Mouse (Mus musculus) stomach, embryonic 16.5 days (tissue): ENCODE results near the gene Aloxe3. TPM values are rescaled to one million over a fixed set of nuclear protein-coding genes. Genes with fewer than 3 reads are reported as not detected.
A peak's percentile ranks its signal among the peaks of the same experiment; 100 is the strongest.

Experiments used
- ATAC-seq: fragments of 200-750 bp; cut with Nextera tagmentation; 2 replicates; pipeline ENCODE4 v1.8.0; 2017; ENCODE audit warnings: moderate number of reproducible peaks, moderate TSS enrichment; ENCODE audit not compliant: insufficient read depth, low FRiP score
- H3K27ac ChIP-seq: fragments of 300-500 bp; sonication (generic); 2 replicates; pipeline ENCODE4 v1.5.1; 2014; ENCODE audit warnings: low read length
- H3K27me3 ChIP-seq: fragments of 300-500 bp; sonication (generic); 2 replicates; pipeline ENCODE4 v1.6.1; 2014; ENCODE audit warnings: low read length, control low read depth, mixed read lengths; ENCODE audit not compliant: control insufficient read depth, insufficient read depth
- H3K36me3 ChIP-seq: fragments of 300-500 bp; sonication (generic); 2 replicates; pipeline ENCODE4 v1.6.1; 2014; ENCODE audit warnings: low read length; ENCODE audit not compliant: control insufficient read depth, insufficient read depth
- H3K4me1 ChIP-seq: fragments of 300-500 bp; sonication (generic); 2 replicates; pipeline ENCODE4 v1.6.1; 2014; ENCODE audit warnings: low read length, control low read depth, mixed read lengths; ENCODE audit not compliant: control insufficient read depth, insufficient read depth
- H3K4me2 ChIP-seq: fragments of 300-500 bp; sonication (generic); 2 replicates; pipeline ENCODE4 v1.6.1; 2014; ENCODE audit warnings: low read depth, low read length, mixed read lengths
- H3K4me3 ChIP-seq: fragments of 300-500 bp; sonication (generic); replicated peaks from 2 replicates; pipeline ENCODE4 v1.5.1; 2014; ENCODE audit warnings: mild to moderate bottlenecking, low read length
- H3K9ac ChIP-seq: fragments of 300-500 bp; sonication (generic); 2 replicates; pipeline ENCODE4 v1.6.1; 2014; ENCODE audit warnings: low read length
- H3K9me3 ChIP-seq: fragments of 300-500 bp; sonication (generic); replicated peaks from 2 replicates; pipeline ENCODE4 v1.6.1; 2016; ENCODE audit warnings: low read length, control low read depth; ENCODE audit not compliant: control insufficient read depth
- WGBS: fragments of 180-500 bp; shearing (Covaris S2); extraction: QIAGEN DNeasy Blood & Tissue Kit; methylation state at CpG from one replicate; pipeline ENCODE4 v1.1.7; 2014; 5-methylcytosine and 5-hydroxymethylcytosine counted together
- polyA plus RNA-seq: library from polyadenylated mRNA; unstranded; fragments of >200 nt; fragmentation: Nextera tagmentation; extraction: Ambion mirVana; gene quantifications from 2 replicates; pipeline ENCODE4 v1.2.1, GENCODE M21; 2015

Gene Aloxe3
- polyA plus RNA-seq, 1 experiment from 2014 or later: 2.0 TPM

- H3K4me3 ChIP-seq: peak within 1 kb of the TSS; percentile 57
- peak within 1 kb of the TSS; percentile 95 for H3K4me2 ChIP-seq
- H3K9me3 ChIP-seq: no peaks in the 10 kb centered on the region
- no peak for ATAC-seq
- H3K9ac ChIP-seq: peak within 1 kb of the TSS; percentile 85
- no peaks in the 10 kb centered on the region for H3K36me3 ChIP-seq
- H3K27me3 ChIP-seq: no peaks in the 10 kb centered on the region
- no peak within 1 kb of the TSS for H3K27ac ChIP-seq
- 3% methylated on average over 27 of the region's 27 CpGs for WGBS
- H3K4me1 ChIP-seq: peaks cover 21% of the 10 kb centered on the region
Observed at GRCm38 (mm10) chr11:69120221-69121000, 5.3 kb upstream of the Aloxe3 start, which contains the start of gene Hes7. Gene Hes7 (plus strand): TSS chr11:69120404.

- Histone ChIP-seq H3K4me3 (peak overlapping the region; percentile 57), H3K9me3 (no peaks in the 10 kb centered on the region), H3K27ac (peak overlapping the region; percentile 95; the same call in 1 of the 2 replicates), H3K27me3 (no peaks in the 10 kb centered on the region), H3K4me1 (peaks cover 24% of the 10 kb centered on the region), H3K36me3 (no peaks in the 10 kb centered on the region), H3K4me2 (peak overlapping the region; percentile 95), H3K9ac (peak overlapping the region; percentile 85)
- WGBS: 1% methylated on average over 33 of the region's 33 CpGs
- ATAC-seq: no peak
Observed at GRCm38 (mm10) chr11:69121001-69121740, 4.5 kb upstream of the Aloxe3 start.

GRCm38 (mm10) chr11:69121741-69122335 is 3.9 kb upstream of the Aloxe3 start:
- Histone ChIP-seq H3K4me1 (peaks cover 28% of the 10 kb centered on the region), H3K4me3 (peak overlapping the region; percentile 57), H3K4me2 (peak overlapping the region; percentile 95), H3K36me3 (no peaks in the 10 kb centered on the region), H3K9me3 (no peaks in the 10 kb centered on the region), H3K9ac (peak overlapping the region; percentile 85), H3K27ac (peak overlapping the region; percentile 95), H3K27me3 (no peaks in the 10 kb centered on the region)
- WGBS: under 1% methylated on average over 30 of the region's 32 CpGs
- no peak for ATAC-seq

GRCm38 (mm10) chr11:69122336-69122951 is 3.3 kb upstream of the Aloxe3 start, which contains the start of gene 9130213A22Rik:
Gene 9130213A22Rik (minus strand): TSS chr11:69122589.
- peak within 1 kb of the TSS; percentile 57 for H3K4me3 ChIP-seq
- peak within 1 kb of the TSS; percentile 95 for H3K4me2 ChIP-seq
- peaks cover 28% of the 10 kb centered on the region for H3K4me1 ChIP-seq
- no peaks in the 10 kb centered on the region for H3K27me3 ChIP-seq
- under 1% methylated on average over 65 of the region's 66 CpGs for WGBS
- no peaks in the 10 kb centered on the region for H3K36me3 ChIP-seq
- peak within 1 kb of the TSS; percentile 85 for H3K9ac ChIP-seq
- H3K9me3 ChIP-seq: no peaks in the 10 kb centered on the region
- ATAC-seq: peak; percentile 70
- H3K27ac ChIP-seq: peak within 1 kb of the TSS; percentile 95

GRCm38 (mm10) chr11:69123056-69123692 is 2.5 kb upstream of the Aloxe3 start:
- Histone ChIP-seq H3K27ac (peak overlapping the region; percentile 95), H3K4me1 (peaks cover 28% of the 10 kb centered on the region), H3K9ac (peak overlapping the region; percentile 85), H3K4me2 (peak overlapping the region; percentile 95), H3K27me3 (no peaks in the 10 kb centered on the region), H3K36me3 (no peaks in the 10 kb centered on the region), H3K9me3 (no peaks in the 10 kb centered on the region), H3K4me3 (peak overlapping the region; percentile 57)
- peak; percentile 0; the same call in 1 of the 2 replicates for ATAC-seq
- under 1% methylated on average over 29 of the region's 29 CpGs for WGBS

- no peaks in the 10 kb centered on the region for H3K36me3 ChIP-seq
- peak overlapping the region; percentile 95 for H3K4me2 ChIP-seq
- no peaks in the 10 kb centered on the region for H3K27me3 ChIP-seq
- peak; percentile 67 for ATAC-seq
- peak overlapping the region; percentile 57 for H3K4me3 ChIP-seq
- no peaks in the 10 kb centered on the region for H3K9me3 ChIP-seq
- peak overlapping the region; percentile 88 for H3K27ac ChIP-seq
- H3K4me1 ChIP-seq: peaks cover 26% of the 10 kb centered on the region
- WGBS: under 1% methylated on average over 31 of the region's 31 CpGs
- peak overlapping the region; percentile 85 for H3K9ac ChIP-seq
Observed at GRCm38 (mm10) chr11:69123693-69124497, 1.8 kb upstream of the Aloxe3 start.

GRCm38 (mm10) chr11:69124498-69124847 is 1.2 kb upstream of the Aloxe3 start:
- Histone ChIP-seq H3K4me3 (peak overlapping the region; percentile 57; the same call in 1 of the 2 replicates), H3K9ac (no peak overlapping the region), H3K36me3 (no peaks in the 10 kb centered on the region), H3K4me1 (peaks cover 20% of the 10 kb centered on the region), H3K27me3 (no peaks in the 10 kb centered on the region), H3K9me3 (no peaks in the 10 kb centered on the region), H3K4me2 (peak overlapping the region; percentile 95), H3K27ac (no peak overlapping the region)
- 0% methylated on average over 3 of the region's 3 CpGs for WGBS
- ATAC-seq: peak; percentile 19; the same call in 1 of the 2 replicates
